Mouse (Mus musculus) spleen, adult 2 months (tissue): Measurements from ENCODE around the gene Gm45808.

Experiments used
- CTCF ChIP-seq: fragments of 200-500 bp; IDR thresholded peaks from 2 replicates; pipeline ENCODE4 v1.5.1; 2011; ENCODE audit warnings: mild to moderate bottlenecking, inconsistent platforms; ENCODE audit not compliant: insufficient read depth, insufficient read length, insufficient replicate concordance; ENCODE audit errors: extremely low read depth
- POLR2A ChIP-seq: fragments of 200-500 bp; IDR thresholded peaks from 2 replicates; pipeline ENCODE4 v1.6.1; 2011; ENCODE audit warnings: low read depth, low read length, inconsistent platforms

- TF ChIP-seq CTCF (no peak), POLR2A (no peak)
Observed at GRCm38 (mm10) chr7:45460377-45460776, 26.2 kb downstream of the Gm45808 start.
